Mouse (Mus musculus): Measurements from ENCODE around the gene Atg14. TPM values are rescaled to one million over a fixed set of nuclear protein-coding genes. Genes with fewer than 3 reads are reported as not detected.
"Not testable (repeated sequence)": the region's sequence is repeated elsewhere in the genome, so short reads cannot be mapped to it uniquely, and the experiment has no call there.

Atg14 gene
- total RNA-seq, 2 experiments from 2014 or later, result 6.9 to 7.0 TPM

- no peak for DNase-seq
Observed at GRCm38 (mm10) chr14:47542283-47542682, 28.2 kb downstream of the Atg14 start.

DNA sequence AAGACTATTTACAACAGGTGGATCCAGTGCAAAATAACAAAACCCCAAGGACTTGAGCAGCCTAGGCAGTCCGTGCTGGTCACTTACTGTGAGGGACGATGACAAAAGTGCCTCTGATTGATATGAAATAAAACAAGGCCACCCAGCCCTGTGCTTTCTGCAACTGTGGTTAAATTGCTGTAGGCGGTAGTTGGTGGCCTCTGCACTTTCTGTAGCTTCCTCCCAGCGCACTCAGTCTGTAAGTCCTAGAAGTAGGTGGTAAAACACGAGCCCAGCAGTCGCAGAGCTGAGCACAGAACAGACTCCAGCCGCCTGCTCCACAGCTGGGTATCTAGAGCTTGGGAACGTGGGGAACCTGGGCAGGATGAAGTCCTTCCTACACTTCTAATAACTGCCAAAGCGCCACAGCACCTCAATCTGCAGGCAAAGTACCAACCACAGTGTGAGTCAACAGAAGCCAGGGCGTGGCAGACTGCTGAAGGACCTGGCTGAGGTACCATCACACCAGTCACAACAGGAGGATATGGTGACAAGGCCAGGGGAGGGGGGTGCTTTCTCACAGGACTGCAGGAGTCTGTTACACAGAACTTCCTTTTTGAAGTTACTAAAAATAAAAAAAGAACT lies 29.0 kb downstream of the Atg14 start:
- DNase-seq, result no peak

DNA sequence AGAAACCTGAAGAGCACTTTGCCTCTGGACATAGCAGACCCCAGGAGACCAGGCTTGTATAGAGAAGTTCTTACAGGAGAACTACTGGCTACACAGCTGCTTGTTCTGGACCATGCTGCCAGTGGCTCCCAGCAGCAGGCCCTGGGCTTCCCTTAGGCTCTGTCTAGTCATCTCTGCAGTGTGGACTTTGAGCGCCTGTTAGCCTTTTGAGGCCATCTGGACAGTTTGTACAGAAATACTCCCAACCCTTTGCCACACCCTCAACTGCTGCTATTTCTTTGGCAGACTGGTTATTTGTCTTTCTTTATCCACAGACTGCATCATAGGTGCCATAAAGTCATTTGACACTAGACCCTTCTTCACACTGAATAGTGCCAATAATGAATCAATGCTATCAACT lies 35.4 kb downstream of the Atg14 start:
- no peak for DNase-seq

DNA sequence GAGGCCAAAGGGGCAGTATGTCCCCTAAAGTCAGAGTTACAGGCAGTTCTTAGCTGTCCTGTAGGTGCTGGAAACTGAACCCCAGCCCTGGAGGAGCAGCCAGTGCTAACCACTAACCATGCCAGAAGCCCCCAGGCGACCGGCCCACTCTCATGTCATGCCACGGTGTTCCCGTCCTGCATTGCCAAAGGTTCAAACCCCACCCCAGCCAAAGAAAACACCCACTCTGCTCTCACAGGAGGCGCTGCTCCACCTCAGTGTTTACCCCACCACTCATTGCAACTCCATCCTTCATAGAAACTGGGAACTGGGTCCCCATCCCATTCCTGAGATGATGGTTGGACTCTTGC lies 36.3 kb downstream of the Atg14 start:
- no peak for DNase-seq

GRCm38 (mm10) chr14:47533365-47534175 lies 36.9 kb downstream of the Atg14 start:
- peak; percentile 47 for DNase-seq

DNA sequence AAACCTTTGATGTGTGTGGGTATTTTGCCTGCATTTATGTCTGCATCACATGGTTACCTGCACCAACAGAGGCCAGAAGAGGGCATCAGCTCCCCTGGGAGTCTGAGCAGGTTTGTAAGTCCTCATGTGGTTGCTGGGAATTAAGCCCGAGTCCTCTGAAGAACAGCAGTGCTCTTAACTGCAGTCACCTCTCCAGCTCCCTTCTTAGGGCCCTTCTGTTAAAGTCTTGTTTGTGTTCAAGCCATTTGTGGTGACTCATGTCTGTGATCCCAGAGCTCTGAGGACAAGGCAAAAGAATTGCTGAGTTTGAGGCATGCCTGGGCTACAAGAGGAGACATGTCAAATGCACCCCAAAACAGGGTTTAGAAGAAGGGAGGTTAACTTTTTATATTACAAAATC lies 38.0 kb downstream of the Atg14 start:
- DNase-seq, result no peak

DNA sequence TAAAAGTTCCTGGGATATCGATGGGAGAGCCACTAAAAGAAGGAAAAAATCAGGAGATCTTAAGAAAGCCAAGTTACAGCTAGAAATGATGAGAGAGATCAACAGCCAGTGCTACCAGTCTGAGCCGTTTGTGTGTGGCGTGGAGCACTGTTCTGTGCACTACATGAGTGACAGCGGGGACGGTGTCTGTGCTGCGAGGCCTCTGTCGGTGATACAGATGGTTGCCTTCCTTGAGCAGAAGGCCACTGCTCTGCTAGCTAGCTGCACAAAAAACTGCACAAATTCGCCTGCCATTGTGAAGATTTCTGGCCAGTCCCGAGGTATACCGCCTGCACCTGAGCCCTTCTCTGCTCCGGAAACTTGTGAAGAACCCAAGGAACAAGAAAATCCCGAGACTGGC lies 40.9 kb downstream of the Atg14 start:
- DNase-seq, result not testable (repeated sequence)

- peak; percentile 67 for DNase-seq
Observed at GRCm38 (mm10) chr14:47529019-47529418, 41.4 kb downstream of the Atg14 start.

- DNase-seq, result no peak
Observed at GRCm38 (mm10) chr14:47528293-47528692, 42.2 kb downstream of the Atg14 start.

- DNase-seq, result no peak
Observed at GRCm38 (mm10) chr14:47527833-47528232, 42.6 kb downstream of the Atg14 start.

- no peak for DNase-seq
Observed at GRCm38 (mm10) chr14:47525861-47526260, 44.6 kb downstream of the Atg14 start.

DNA sequence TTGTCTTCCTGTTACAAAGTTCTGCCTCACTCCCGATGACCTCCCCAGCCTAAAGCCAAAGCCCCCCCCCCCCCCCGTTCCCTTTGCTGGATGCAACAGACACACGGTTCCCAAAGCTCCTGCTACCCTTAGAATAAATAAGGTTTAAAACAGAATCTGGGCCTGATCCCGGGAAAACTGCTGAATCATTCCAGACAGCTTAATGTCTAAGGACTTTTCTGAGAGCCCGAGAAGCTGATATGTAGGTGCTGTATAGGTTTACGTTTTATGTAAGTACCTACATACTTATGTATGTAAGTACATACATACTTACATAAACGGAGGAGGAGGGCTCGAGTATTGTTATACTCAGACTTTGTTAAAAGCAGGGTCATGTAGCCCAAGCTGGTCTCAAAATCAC lies 45.1 kb downstream of the Atg14 start:
- DNase-seq, result no peak

- DNase-seq, result no peak
Observed at GRCm38 (mm10) chr14:47522301-47522700, 48.1 kb downstream of the Atg14 start.

DNA sequence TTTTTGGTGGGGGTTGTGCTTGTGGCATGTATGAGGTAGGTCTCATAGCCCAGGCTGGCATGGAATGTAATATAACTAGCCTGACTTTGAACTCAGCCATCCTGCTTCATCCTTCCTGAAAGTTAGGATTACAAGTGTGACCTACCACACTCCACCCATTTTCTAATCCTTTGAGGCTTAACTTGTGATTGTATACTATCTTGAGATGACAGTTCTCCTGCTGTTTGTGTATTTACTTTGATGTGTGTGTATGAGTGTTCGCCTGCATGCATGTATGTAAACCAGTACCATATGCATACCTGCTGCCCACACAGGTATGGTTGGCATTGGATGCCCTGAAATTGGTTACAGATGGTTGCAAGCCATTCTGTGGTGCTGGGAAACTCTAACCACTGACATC lies 48.8 kb downstream of the Atg14 start:
- no peak for DNase-seq

GRCm38 (mm10) chr14:47520751-47521449 lies 49.5 kb downstream of the Atg14 start:
- no peak for DNase-seq

DNA sequence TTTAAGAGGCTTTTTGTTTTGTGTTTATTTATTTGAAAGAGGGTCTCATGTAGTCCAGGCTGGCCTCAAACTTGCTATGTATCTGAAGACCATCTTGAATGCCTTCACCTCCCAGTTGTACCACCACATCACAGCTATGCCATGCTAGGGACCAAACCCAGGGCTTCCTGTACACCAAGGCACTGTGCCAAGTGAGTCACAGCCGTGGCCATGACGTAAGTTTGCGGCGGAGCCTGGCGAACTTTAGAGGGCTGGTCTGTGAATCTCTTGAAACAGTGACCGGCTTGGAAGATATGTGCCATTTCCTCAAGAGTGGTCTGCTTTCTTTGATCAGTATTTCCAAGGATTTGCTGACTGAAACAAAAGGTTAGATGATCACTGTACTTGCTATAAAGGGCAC lies 51.8 kb downstream of the Atg14 start:
- peak; percentile 61 for DNase-seq

GRCm38 (mm10) chr14:47516755-47517154 lies 53.7 kb downstream of the Atg14 start:
- no peak for DNase-seq

GRCm38 (mm10) chr14:47515636-47516035 lies 54.8 kb downstream of the Atg14 start:
- no peak for DNase-seq

DNA sequence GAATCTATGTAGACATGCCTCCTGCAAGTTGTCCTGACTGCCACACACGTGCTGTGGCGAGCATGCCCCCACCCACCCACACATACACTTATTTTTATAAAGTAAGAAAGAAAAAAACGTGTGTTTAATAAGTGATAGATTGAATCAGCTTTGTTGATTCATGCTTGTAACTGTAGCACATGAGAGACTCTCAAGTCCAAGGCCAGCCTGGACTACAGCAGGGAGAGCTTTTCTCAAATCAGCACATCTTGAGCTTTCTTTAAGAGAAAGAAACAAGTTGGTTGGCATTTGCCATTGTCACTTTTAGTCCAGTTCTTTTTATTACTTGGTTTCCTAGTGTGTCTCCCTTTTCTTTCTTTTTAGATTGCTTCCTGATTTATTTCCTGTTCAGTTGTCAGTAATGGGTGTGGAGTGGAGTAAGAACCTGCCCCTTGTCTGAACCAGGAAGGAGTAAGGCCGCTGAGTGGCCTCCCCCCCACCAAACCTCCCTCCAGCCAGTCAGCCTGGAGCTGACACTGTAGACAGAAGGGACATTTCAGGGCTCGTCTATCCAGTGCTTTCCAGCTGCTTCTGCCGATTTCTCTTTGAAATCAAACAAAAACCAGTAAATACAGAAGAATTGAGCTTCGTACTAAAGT lies 55.5 kb downstream of the Atg14 start:
- peak; percentile 37 for DNase-seq

DNA sequence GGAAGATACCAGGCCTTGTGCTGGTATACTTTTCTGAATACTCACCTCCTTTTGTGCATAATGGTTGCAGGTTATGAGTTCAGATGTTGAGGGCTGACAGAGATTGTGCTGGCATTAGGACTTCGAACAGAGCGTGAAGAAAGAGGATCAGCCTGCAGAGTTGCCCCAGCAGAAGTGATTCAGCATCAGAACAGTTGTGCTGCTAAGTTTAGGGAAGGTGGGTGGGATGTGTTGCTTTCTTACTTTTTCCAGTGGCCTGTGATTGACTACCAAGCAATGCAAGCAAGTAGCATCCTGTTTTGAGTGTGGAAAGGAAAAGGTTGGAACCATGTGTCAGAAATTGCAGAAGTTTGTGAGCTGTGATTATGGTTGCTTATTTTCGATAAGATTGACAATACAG lies 56.8 kb downstream of the Atg14 start:
- no peak for DNase-seq

- no peak for DNase-seq
Observed at GRCm38 (mm10) chr14:47510244-47510643, 60.2 kb downstream of the Atg14 start.

DNA sequence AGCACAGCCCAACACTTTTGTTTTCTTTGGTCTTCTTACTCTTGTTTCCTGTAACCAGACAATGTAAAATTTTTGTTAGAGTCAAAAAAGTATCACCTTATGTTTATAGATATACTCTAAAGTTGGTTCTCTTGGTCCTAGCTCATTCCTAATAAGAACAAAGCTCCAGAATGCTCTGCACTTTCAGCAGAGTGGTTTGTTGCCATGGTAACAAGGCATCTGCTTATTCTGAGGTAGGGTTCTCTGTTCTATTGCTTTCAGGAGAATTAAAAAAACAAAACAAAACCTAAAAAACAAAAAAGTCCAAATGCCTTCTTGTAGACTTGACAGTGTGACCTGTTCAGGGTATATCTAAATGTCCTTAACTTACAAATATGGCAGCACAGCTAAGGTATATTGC lies 62.4 kb downstream of the Atg14 start:
- no peak for DNase-seq

DNA sequence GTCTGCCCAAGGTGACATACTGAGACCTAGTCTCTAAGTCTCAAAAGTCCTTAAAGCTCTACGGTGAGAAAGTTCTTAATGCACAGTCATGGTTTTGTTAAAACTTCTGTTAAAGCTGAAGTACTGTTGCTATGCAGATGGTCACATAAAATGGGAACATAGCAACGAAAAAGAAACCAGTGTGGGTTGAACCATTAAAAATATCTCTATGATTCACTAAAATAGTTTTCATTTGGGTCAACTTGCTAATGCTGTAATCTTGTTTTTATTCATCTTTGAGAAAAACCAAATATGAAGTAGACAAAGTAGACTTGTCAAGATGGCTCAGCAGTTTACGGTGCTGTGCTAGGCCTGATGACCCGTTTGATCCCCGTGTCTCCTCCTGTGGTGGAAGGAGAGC lies 63.8 kb downstream of the Atg14 start:
- DNase-seq, result no peak

Data from heart, postnatal 4 days (tissue).